Comparison of ENCODE assay signal across 19 mouse cellular contexts in the genomic region with DNA sequence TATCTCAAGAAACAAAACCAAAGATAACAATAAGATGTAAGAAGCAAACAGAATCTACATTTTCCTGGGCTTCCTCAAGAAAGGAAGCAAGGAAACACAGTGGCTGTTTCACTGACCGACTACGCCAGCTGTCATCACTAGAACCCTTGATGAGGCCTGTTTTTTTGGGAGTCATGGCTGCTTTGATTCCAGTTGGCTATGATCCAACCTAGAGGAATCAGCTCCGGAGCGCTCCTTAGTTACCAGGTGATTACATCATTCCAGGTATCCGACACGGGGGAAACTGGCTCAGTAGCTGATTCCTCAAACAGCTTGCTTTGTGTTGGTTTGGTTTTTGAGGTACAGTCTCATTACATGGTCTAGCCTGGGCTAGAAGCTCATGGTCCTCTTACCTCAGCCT.
DNase-seq lines count a peak whose midpoint lies in the region; ATAC-seq lines count a peak whose summit lies in the region.
"Had no signal": no experiment of that assay in that cellular context is flagged by ENCODE, and none has a peak within 500 bp of the region (broad histone marks: within the 10 kb centered on the region; RNA-seq: fewer than 3 reads in every experiment).

No protein-coding gene starts in this region.

- no peak for ATAC-seq in heart, embryonic 11.5 days (replicated peaks; ENCODE audit: insufficient number of reproducible peaks, low FRiP score, low TSS enrichment)
- ATAC-seq in heart, embryonic 15.5 days (replicated peaks; ENCODE audit: insufficient number of reproducible peaks, insufficient read depth, low FRiP score, low read depth) = no peak
- ATAC-seq in midbrain, embryonic 11.5 days (ENCODE audit: low FRiP score) = no peak
- no peak for ATAC-seq in midbrain, embryonic 14.5 days (ENCODE audit: low FRiP score, low TSS enrichment)
- ATAC-seq: activated CD4-positive, CD25-positive, alpha-beta regulatory T cell, adult 4 months; CD4-positive, CD25-positive, alpha-beta regulatory T cell, adult 4 months; forebrain, embryonic 15.5 days; intestine, postnatal 0 days had no signal

- 64% methylated on average over 6 of the region's 6 CpGs for WGBS in heart, embryonic 11.5 days (ENCODE audit: insufficient replicate concordance)
- WGBS in heart, embryonic 15.5 days = 46% methylated on average over 6 of the region's 6 CpGs
- WGBS in midbrain, embryonic 11.5 days = 96% methylated on average over 6 of the region's 6 CpGs
- WGBS in midbrain, embryonic 14.5 days = 90% methylated on average over 6 of the region's 6 CpGs

- H3K27ac ChIP-seq in heart, embryonic 11.5 days (ENCODE audit: low read depth, low read length) = peak overlapping the region; percentile 29; the same call in 1 of the 2 replicates
- H3K27ac ChIP-seq in heart, embryonic 15.5 days = peak overlapping the region; percentile 66
- no peak overlapping the region for H3K27ac ChIP-seq in midbrain, embryonic 11.5 days (ENCODE audit: low read depth, low read length)
- H3K27ac ChIP-seq in midbrain, embryonic 14.5 days (replicated peaks; ENCODE audit: low read depth, low read length) = no peak overlapping the region
- H3K27ac ChIP-seq: embryonic facial prominence, embryonic 12.5 days; forebrain, embryonic 12.5 days; forebrain, embryonic 15.5 days; hindbrain, embryonic 12.5 days; hindbrain, embryonic 15.5 days had no signal

- no peak overlapping the region for H3K9ac ChIP-seq in heart, embryonic 11.5 days (ENCODE audit: low read depth, low read length)
- H3K9ac ChIP-seq in heart, embryonic 15.5 days = no peak overlapping the region
- H3K9ac ChIP-seq in midbrain, embryonic 11.5 days (ENCODE audit: low read length) = no peak overlapping the region
- no peak overlapping the region for H3K9ac ChIP-seq in midbrain, embryonic 14.5 days (replicated peaks; ENCODE audit: low read length)
- H3K9ac ChIP-seq: embryonic facial prominence, embryonic 12.5 days; forebrain, embryonic 12.5 days; forebrain, embryonic 15.5 days; hindbrain, embryonic 12.5 days; hindbrain, embryonic 15.5 days had no signal

- H3K4me1 ChIP-seq in heart, embryonic 11.5 days (ENCODE audit: control insufficient read depth, insufficient read depth, low read length) = peaks cover 10% of the 10 kb centered on the region
- peaks cover 14% of the 10 kb centered on the region for H3K4me1 ChIP-seq in heart, embryonic 15.5 days (replicated peaks)
- H3K4me1 ChIP-seq in midbrain, embryonic 11.5 days (ENCODE audit: control insufficient read depth, insufficient read depth, low read length) = peaks cover 8% of the 10 kb centered on the region; the same call in 1 of the 2 replicates
- no peaks in the 10 kb centered on the region for H3K4me1 ChIP-seq in midbrain, embryonic 14.5 days (ENCODE audit: control insufficient read depth, insufficient read depth, low read length)
- H3K4me1 ChIP-seq: embryonic facial prominence, embryonic 12.5 days; hindbrain, embryonic 15.5 days had no signal

- H3K4me3 ChIP-seq in heart, embryonic 11.5 days (ENCODE audit: low read depth, low read length) = no peak overlapping the region
- H3K4me3 ChIP-seq in heart, embryonic 15.5 days = no peak overlapping the region
- no peak overlapping the region for H3K4me3 ChIP-seq in midbrain, embryonic 11.5 days (ENCODE audit: low read depth, low read length)
- H3K4me3 ChIP-seq in midbrain, embryonic 14.5 days (replicated peaks; ENCODE audit: low read depth, low read length) = no peak overlapping the region
- H3K4me3 ChIP-seq: embryonic facial prominence, embryonic 12.5 days; erythroblast, embryonic 14.5 days; forebrain, embryonic 12.5 days; forebrain, embryonic 15.5 days; heart, embryonic 10.5 days; hindbrain, embryonic 12.5 days; hindbrain, embryonic 15.5 days had no signal

- no peaks in the 10 kb centered on the region for H3K27me3 ChIP-seq in heart, embryonic 11.5 days (ENCODE audit: control insufficient read depth, insufficient read depth, low read length)
- no peaks in the 10 kb centered on the region for H3K27me3 ChIP-seq in heart, embryonic 15.5 days
- no peaks in the 10 kb centered on the region for H3K27me3 ChIP-seq in midbrain, embryonic 11.5 days (ENCODE audit: control insufficient read depth, insufficient read depth, low read length)
- H3K27me3 ChIP-seq in midbrain, embryonic 14.5 days (ENCODE audit: control insufficient read depth, insufficient read depth, low read length) = no peaks in the 10 kb centered on the region
- H3K27me3 ChIP-seq: embryonic facial prominence, embryonic 12.5 days; forebrain, embryonic 12.5 days; forebrain, embryonic 15.5 days; hindbrain, embryonic 12.5 days; hindbrain, embryonic 15.5 days had no signal

- intact Hi-C loops in heart, postnatal 25 days (cut with DNase I) = loop anchor here (5.0 kb wide), 1 partner anchor 287 kb away; no protein-coding TSS in a partner anchor

- no peak for DNase-seq in heart, adult 8-10 months (ENCODE audit: low spot score)
- DNase-seq in heart, postnatal 25 days (ENCODE audit: low spot score) = no peak
- peak; percentile 57 for DNase-seq in midbrain, embryonic 11.5 days (ENCODE audit: low spot score, missing footprints)
- DNase-seq in midbrain, embryonic 14.5 days = no peak
- DNase-seq: adrenal gland, postnatal 36 days; cerebellum, adult 18-20 months; cerebellum, adult 9-10 months had no signal

- H3K4me2 ChIP-seq in heart, embryonic 11.5 days = no peak overlapping the region
- no peak overlapping the region for H3K4me2 ChIP-seq in heart, embryonic 15.5 days
- no peak overlapping the region for H3K4me2 ChIP-seq in midbrain, embryonic 11.5 days
- H3K4me2 ChIP-seq in midbrain, embryonic 14.5 days (ENCODE audit: low read length) = no peak overlapping the region
- H3K4me2 ChIP-seq: embryonic facial prominence, embryonic 12.5 days; forebrain, embryonic 12.5 days; forebrain, embryonic 15.5 days; hindbrain, embryonic 12.5 days; hindbrain, embryonic 15.5 days had no signal

- H3K36me3 ChIP-seq in heart, embryonic 11.5 days (ENCODE audit: control insufficient read depth, insufficient read depth, low read length) = no peaks in the 10 kb centered on the region
- H3K36me3 ChIP-seq in heart, embryonic 15.5 days = no peaks in the 10 kb centered on the region
- H3K36me3 ChIP-seq in midbrain, embryonic 11.5 days (ENCODE audit: control insufficient read depth, insufficient read depth, low read length) = no peaks in the 10 kb centered on the region
- H3K36me3 ChIP-seq in midbrain, embryonic 14.5 days (ENCODE audit: control insufficient read depth, insufficient read depth, low read length) = no peaks in the 10 kb centered on the region
- H3K36me3 ChIP-seq: embryonic facial prominence, embryonic 12.5 days; forebrain, embryonic 12.5 days; forebrain, embryonic 15.5 days; heart, embryonic 10.5 days; hindbrain, embryonic 12.5 days; hindbrain, embryonic 15.5 days had no signal

- H3K9me3 ChIP-seq in heart, embryonic 11.5 days (replicated peaks; ENCODE audit: control insufficient read depth, low read length) = no peaks in the 10 kb centered on the region
- no peaks in the 10 kb centered on the region for H3K9me3 ChIP-seq in heart, embryonic 15.5 days (replicated peaks)
- H3K9me3 ChIP-seq in midbrain, embryonic 11.5 days (ENCODE audit: control insufficient read depth, low read length) = no peaks in the 10 kb centered on the region
- H3K9me3 ChIP-seq in midbrain, embryonic 14.5 days (ENCODE audit: control insufficient read depth, low read length) = no peaks in the 10 kb centered on the region
- H3K9me3 ChIP-seq: embryonic facial prominence, embryonic 12.5 days; forebrain, embryonic 12.5 days; forebrain, embryonic 15.5 days; heart, embryonic 10.5 days; hindbrain, embryonic 12.5 days; hindbrain, embryonic 15.5 days had no signal

Comparison
In these comparisons a context has a peak if more than half of its experiments do, and no peak if none do; other contexts are left out.
1. H3K27ac ChIP-seq: peak in heart, embryonic 11.5 days (single experiment) and heart, embryonic 15.5 days (single experiment); none in midbrain, embryonic 11.5 days (single experiment) and midbrain, embryonic 14.5 days (single experiment).